Mouse (Mus musculus): ENCODE results near the gene Calhm6.

DNA sequence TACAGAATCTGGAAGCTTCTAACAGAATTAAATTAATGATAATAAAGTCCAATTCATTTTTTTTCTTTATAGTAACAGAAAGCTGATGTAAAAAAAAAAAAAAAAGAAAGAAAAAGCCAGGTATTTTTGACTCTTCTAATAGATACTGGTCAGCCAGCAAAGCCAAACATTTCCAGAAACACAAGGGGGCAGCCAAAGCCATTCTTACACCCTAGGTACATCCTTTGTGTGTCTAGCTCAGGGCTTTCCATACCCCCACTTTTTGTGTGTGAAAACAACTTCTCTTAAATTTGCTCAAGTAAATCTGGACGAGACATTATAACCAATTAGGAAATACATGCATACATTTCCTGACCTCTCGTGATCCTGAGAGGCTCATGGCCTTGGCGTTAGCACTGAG is 24.0 kb upstream of the Calhm6 start:
- no peak for TF ChIP-seq CTCF (IDR thresholded peaks at IDR 0.05; ENCODE audit: low read depth, low read length)
- TF ChIP-seq POLR2A (IDR thresholded peaks at IDR 0.05; ENCODE audit: borderline replicate concordance, low read depth, low read length), result no peak

All from bone marrow macrophage, adult 2 months (primary cell).